Mouse (Mus musculus) large intestine, adult 2 months (tissue): ENCODE results near the gene Cpeb4. TPM values are rescaled to one million over a fixed set of nuclear protein-coding genes. Genes with fewer than 3 reads are reported as not detected.

Experiments used
- DNase-seq: peaks from one replicate; pipeline ENCODE4 v3.0.0-alpha.2; 2012; ENCODE audit warnings: low read depth, low spot score
- WGBS: fragments of 180-500 bp; shearing (Covaris S2); methylation state at CpG from one replicate; pipeline ENCODE4 v1.1.7; 2018; 5-methylcytosine and 5-hydroxymethylcytosine counted together
- polyA plus RNA-seq: library from polyadenylated mRNA; depleted of rRNA; stranded (reverse); fragments of >200 nt; gene quantifications from 2 replicates; pipeline ENCODE4 v1.2.3, GENCODE M21; 2012

The Cpeb4 gene
- polyA plus RNA-seq, 1 experiment, result 5.0 TPM

DNA sequence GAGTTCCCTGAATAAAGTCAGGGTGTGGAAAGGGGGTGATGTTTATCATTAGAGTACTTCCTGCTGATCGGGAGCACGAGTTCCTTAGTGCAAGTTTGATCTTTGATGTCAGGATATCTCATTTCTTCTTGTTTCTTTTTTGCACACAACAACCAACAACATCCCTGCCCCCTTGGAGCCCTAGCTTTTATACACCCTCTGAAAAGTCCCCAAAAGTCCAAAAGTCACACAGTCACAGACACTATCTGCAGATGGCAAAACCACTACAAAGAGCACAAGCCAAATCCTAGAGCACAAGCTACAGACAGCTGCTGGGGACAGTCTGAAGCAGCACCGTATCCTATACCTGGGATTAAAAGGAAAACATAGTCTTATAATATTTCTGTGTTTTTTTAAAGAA is 20.1 kb downstream of the Cpeb4 start:
- DNase-seq, result no peak
- 23% methylated on average over 3 of the region's 3 CpGs for whole genome bisulfite sequencing

DNA sequence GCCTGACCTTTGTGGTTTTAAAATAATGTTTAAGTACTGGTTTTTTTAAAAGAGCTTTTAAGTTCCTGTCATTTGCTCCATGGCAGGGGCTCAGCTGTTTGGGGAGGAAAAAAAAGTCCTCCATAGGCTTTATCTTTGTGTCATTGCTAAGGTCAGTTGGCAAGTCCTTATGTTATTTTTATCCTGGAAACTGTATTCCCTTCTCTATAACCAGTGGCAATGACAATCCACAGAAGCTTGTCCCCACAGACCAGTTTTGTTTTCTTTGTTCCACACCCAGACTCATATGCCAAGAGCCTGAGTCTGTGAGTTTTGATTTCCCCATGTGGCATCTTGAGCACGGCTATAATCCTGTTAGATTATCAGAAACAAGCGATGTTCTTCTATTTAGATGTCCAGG is 21.6 kb downstream of the Cpeb4 start:
- 41% methylated on average over 2 of the region's 2 CpGs for WGBS
- DNase-seq, result no peak

- no peak for DNase-seq
- WGBS, result 25% methylated on average over 4 of the region's 4 CpGs
Observed at GRCm38 (mm10) chr11:31896065-31896792, 24.2 kb downstream of the Cpeb4 start.

GRCm38 (mm10) chr11:31896905-31897304 is 24.9 kb downstream of the Cpeb4 start:
- DNase-seq, result no peak
- 83% methylated on average over 3 of the region's 3 CpGs for WGBS

GRCm38 (mm10) chr11:31899166-31899565 is 27.2 kb downstream of the Cpeb4 start:
- DNase-seq, result no peak

GRCm38 (mm10) chr11:31900736-31901135 is 28.7 kb downstream of the Cpeb4 start:
- no peak for DNase-seq
- WGBS, result 60% methylated on average over 1 of the region's 1 CpGs

- no peak for DNase-seq
- WGBS, result 74% methylated on average over 1 of the region's 1 CpGs
Observed at GRCm38 (mm10) chr11:31902251-31903001, 30.4 kb downstream of the Cpeb4 start.

GRCm38 (mm10) chr11:31906499-31906898 is 34.5 kb downstream of the Cpeb4 start:
- DNase-seq, result no peak

- DNase-seq, result peak; percentile 57
- 5% methylated on average over 1 of the region's 1 CpGs for WGBS
Observed at GRCm38 (mm10) chr11:31907650-31908049, 35.6 kb downstream of the Cpeb4 start.

DNA sequence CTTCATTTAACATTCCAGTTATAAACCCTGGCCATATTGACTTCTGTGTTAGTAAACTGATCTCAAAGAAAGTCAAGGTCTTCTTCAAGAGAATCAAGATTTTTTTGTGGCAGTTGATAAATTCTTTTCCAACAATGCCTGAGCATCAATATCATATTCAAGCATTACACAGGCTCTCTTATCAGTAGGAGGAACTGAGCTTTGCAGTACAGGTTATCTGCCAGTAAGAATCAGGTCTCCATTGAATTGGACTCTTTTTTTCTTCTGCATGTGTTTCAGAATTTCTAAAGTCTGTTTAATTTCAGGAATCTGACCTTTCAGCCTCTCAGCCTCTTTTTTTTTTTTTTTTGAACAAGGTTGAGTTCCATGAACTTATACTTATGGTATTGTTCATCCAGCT is 40.9 kb downstream of the Cpeb4 start:
- DNase-seq, result no peak

- 94% methylated on average over 1 of the region's 1 CpGs for WGBS
Observed at GRCm38 (mm10) chr11:31917769-31918168, 45.8 kb downstream of the Cpeb4 start.

DNA sequence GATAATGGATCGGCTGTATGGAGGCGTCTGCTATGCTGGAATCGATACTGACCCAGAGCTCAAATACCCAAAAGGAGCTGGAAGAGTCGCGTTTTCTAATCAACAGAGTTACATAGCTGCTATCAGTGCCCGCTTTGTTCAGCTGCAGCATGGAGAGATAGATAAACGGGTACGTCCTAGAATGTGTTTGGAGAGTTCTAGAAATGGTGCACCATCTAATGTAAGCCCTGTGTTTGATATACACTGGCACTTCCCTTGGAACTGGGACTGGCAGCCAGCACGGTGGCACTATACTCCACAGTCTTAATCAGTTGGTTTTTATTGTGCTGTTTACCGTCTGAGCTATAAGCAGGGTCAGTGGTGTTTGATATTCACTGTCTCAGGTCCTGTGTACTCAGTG is 58.0 kb downstream of the Cpeb4 start:
- WGBS, result 91% methylated on average over 10 of the region's 10 CpGs
- no peak for DNase-seq

More at GRCm38 (mm10) chr11:31917769-31918168, 45.8 kb downstream of the Cpeb4 start:
- DNase-seq, result no peak

- 47% methylated on average over 4 of the region's 4 CpGs for WGBS
- no peak for DNase-seq
Observed at GRCm38 (mm10) chr11:31935652-31936051, 63.6 kb downstream of the Cpeb4 start.

DNA sequence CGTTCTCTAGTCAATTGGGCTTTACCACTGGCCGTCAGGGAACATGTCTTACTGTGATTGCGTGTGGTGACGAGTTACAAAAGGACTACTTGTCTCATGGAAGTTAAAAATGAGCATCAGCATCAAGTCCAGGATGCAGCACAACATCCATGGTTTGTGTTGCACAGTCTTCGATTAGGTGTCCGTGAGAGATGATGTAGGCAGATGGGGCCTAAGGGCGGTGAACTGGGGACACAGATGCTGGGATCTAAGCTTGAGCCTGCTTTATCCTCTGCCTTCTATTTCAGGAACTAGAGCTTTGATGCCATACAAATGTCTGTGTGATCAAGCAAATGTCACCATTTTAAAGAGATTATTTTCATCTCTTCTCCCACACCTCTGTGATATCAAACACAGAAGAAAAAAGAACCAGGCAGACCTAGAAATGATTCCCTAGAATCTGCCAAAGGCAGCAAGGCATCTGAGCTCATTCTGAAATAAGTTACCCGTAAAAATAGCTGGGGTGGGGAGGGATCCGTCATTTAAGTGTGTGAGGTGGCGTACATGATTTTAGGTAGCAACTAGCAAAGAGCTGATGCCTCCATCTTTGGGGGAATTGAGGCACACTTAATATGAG is 65.0 kb downstream of the Cpeb4 start:
- 93% methylated on average over 10 of the region's 10 CpGs for WGBS
- no peak for DNase-seq

DNA sequence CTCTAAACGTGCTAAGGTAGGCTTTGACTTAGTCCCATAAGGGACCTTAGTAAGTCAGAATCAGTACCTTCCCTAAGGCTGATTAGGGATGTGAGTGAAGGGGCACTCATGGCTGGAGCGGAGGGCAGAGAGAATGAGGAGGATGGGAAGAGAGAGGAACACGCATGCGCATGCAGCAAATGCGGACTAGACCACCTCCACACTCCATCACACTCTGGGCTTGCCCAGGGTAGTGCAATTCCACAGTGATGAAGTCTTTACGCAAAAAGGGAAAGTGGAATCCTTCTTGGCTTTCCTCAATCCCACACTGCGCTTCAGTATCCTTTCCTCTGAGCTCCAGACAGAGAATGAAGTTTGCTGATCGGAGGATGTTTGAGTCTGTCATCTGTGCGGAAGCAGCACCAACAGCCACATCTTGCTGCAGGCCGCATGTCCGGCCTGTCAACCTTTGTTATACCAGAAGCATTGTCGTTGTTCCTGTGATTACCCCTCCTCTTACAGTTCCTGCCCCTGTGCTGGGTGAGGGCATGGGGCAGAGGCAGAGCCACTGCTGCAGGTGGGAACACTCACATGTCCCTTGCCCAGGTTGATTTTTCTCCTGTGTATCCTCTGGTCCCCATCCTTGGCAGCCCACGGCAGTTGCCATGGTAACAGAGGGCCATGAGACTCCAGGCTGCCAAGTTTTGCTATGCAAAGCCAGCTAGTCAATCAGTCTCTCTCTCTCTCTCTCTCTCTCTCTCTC is 69.1 kb downstream of the Cpeb4 start:
- WGBS, result 82% methylated on average over 13 of the region's 13 CpGs
- no peak for DNase-seq

GRCm38 (mm10) chr11:31941640-31942638 is 69.9 kb downstream of the Cpeb4 start:
- no peak for DNase-seq
- 82% methylated on average over 4 of the region's 4 CpGs for WGBS

GRCm38 (mm10) chr11:31945471-31945870 is 73.5 kb downstream of the Cpeb4 start:
- no peak for DNase-seq

DNA sequence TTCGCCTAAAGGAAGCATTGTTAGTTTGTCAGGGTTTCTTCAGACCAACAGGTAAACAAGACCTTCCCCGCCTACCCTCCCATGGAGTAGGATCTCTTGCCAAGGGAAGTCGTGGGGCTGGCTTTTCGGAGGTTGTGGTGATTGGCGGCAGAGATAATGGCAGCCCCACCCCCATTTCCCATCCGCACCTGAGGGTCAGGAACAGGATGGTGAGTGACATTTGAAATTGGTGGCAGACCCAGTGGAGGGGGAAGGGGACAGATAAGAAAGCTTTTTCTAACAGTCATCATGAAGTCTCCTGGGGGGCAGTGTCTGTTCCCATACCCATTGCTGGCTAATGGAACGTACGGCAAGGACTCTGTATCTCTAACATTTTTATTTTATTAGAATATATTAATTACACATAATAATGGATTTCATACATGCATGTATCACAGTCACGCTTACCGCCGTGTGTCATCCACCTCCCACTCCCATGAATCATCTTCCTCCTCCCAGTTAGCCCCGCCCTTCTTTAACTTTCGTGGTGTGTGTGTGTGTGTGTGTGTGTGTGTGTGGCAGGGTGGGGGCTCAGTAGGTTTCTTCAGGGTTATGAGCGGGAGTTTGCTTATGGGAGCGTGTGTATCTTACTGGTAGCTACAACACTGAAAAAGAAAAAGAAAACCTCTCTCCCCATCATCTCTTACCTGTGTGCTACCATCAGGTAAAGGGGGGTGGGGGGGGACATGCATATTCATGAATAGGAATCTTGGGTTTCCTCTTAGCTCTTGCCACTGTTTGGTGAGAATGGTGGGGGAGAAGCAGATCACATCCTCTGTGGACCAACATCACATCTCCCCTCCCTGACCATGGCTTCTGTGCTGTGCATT is 76.7 kb downstream of the Cpeb4 start:
- WGBS, result 28% methylated on average over 15 of the region's 15 CpGs
- DNase-seq, result no peak

More at GRCm38 (mm10) chr11:31945471-31945870, 73.5 kb downstream of the Cpeb4 start:
- 82% methylated on average over 3 of the region's 3 CpGs for whole genome bisulfite sequencing
